Mouse (Mus musculus) T-cell, adult 2 months (primary cell): ENCODE measurements around the gene Rps9.
"Not testable (repeated sequence)": the region's sequence is repeated elsewhere in the genome, so short reads cannot be mapped to it uniquely, and the experiment has no call there.

Source experiments
- DNase-seq: peaks from one replicate; pipeline ENCODE4 v3.0.0; 2022; ENCODE audit warnings: low spot score

Gene Rps9

DNA sequence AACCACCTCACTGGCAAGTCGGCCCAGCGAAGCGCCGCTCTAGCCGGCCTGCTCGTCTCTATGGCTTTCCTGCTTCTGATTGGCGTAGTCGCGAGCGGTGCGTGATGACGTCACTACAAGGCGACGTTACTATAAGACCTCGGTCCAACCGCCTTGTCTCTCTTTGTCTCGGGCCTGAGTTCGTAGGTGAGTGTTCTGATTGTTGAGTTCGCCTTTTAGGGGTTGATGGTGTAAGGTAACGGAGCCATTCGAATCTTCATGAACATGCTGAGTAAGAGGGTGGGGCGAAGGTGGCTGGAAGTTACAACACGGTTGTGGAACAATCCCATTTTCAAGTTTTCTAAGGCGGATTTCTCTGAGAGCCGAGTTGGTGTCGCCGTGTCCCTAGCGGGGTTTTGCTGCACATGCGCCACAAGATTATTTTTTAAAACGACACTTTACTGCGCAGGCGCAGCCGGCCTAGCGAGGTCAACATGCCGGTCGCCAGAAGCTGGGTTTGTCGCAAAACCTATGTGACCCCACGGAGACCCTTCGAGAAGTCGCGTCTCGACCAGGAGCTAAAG lies at the start of gene Rps9:
TSS of gene Rps9 (plus strand) at position 115 of the 563 bp plus-strand sequence.
- peak; percentile 95 for DNase-seq

DNA sequence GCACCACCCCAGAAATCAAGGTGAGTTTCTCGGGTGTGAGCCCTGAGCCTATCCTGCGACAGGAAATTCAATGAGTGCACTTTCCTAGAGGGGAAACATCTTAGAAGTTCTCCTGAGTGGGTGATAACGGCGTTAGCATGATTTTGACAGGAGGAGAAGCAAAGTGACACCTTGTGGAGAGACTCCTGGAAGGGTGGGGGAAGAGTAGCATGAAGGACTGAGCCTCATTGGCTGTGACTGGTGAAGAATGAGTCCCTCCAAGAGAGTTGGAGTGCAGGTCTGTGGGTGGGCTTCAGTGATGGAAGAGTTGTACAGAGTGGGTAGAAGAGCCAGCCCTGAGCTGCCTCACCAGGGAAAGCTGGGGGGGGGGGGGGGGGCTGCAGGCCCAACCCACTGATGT lies 46.8 kb upstream of the Rps9 start:
- no peak for DNase-seq

DNA sequence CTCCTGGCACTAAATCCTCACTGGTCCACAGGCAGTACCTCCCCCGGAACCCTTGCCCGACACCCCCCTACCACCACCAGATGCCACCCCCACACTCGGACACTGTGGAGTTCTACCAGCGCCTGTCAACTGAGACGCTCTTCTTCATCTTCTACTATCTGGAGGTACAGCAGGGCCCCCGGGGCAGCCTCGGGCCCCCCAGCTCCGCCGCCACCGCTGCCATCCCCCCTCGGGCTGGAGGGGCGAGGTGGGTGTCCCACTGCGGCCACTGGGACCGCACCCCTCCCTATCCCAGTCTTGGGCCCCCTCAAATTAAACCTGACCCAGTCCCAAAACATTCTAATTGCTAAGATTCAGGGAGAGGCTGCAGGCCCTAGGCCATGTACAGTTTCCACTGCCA lies 45.2 kb upstream of the Rps9 start:
- no peak for DNase-seq

DNA sequence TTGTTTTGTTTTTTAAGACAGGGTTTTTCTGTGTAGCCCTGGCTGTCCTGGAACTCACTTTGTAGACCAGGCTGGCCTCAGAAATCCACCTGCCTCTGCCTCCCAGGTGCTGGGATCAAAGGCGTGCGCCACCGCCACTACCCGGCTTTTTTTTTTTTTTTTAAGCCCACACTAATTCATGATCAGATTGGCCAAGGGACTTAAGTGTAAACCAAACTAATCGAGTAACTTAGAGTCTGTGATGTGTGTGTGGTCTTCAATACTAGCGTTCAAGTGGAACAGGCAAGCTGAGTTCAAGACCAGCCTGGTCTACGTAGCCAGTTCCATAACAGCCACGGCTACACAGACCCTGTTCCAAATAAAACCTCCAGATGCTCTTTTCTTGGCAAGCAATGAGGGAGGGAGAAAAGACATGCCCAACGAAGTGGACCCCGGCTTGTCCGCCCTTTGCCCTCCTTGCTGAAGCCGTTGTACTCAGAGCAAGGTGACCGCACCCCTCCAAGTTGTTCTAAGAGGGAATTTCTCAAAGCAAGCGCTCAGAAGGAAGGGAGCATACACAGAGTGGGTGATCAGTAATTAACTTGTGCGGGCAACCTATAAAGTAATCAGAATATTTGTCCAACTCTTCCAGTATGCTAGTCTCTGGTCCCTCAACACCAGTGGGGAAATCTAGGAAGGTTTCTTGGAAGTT lies 39.1 kb upstream of the Rps9 start:
- no peak for DNase-seq

DNA sequence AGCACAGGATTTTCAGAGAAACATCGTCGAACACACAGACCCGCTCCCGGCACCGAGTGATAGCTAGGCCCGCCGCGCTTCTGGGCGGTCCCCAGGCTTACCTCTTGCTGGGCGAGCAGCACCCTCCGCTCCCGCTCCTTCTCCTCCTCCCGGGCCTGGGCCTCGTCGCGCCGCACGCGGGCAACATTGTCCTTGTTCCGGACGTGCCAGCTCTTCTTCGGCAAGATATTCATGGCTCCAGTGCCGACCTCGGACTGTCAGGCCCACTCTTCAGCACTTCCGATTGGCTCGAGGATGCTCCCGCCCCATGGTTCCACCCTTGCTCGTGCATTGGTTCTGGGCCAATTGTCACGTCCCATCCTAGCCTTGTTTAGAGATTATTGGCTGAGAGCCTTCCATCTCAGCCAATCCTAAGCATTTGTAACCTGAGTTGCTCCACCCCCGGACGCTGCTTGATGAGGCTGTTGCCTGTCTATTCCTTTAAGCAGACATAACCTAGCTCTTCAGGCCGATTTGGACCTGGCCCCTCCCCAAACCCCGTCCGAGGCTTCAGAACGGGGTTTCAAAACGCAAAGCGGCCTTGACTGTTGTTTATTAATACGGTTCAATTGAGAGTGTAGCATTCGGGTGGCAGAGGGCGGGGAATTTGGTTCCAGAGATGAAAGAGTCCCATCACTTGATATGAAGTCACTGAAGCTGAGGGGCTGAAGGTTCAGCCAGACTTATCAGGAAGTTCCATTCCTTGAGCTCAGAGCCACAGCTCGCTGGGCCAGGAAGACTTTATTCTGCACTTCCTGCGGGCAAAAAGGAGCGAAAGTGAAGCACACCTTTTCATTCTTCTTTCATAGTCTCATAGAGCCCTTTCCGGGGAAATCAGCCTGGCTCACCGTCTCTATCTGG lies 38.3 kb upstream of the Rps9 start, which contains the start of gene Leng1:
TSS of gene Leng1 (minus strand) at position 626 of the 900 bp plus-strand sequence.
- peak; percentile 95 for DNase-seq

DNA sequence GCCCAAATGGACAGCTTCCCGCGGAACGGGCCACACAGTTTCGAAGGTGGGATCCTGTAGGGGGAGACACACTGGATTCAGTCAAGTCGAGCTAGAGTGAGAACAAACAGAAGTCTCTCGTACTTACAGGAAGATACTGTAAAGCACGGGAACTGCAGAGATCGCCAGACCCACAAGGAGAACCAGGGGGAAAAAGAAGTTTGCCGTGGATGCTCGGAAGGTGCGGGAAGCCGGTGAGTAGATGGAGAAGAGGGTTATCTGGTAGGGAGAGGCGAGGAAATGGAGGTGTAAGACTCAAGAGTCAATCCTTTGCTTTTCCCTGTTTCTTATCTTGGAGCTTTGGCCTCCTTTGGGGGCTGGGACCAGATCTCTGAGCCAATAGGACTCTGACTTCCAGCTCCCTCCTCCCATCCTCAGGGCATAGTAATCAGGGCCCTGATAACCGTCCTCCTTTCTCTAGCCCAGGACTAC lies 36.8 kb upstream of the Rps9 start:
- no peak for DNase-seq

DNA sequence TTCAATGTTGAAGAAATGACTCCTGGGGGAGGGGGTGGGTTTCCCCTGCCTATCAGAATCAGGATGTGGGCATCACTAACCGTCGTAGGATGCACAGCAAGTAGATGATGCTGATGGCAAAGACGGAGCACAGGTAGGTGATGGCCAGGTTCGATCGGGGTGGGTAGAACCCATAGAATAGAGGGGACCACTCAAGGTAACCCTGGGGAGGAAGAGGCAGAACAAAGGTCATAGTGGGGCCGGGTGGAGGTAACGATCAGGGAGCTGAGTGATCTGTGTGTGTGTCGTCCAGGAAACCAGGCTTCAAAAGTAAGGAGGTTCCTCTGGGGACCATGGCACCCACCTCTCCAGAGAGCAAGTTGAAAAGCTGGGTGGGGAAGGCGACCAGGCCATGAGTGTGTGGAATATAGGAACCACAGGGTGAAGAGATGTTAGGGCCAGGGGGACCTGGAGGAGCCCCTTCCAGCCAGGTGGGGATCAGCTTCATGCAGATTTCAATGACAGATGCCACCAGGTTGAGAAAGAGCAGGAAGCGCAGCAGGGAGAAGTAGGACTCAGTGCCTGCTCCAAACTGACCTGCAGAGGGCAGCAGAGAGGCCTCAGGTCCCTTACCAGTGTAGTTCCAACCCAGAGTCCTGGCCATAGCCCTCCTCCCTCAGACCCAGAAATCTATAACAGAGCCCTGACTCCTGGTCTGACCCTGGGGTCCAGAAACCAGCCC lies 29.1 kb upstream of the Rps9 start:
- DNase-seq = peak; percentile 67

DNA sequence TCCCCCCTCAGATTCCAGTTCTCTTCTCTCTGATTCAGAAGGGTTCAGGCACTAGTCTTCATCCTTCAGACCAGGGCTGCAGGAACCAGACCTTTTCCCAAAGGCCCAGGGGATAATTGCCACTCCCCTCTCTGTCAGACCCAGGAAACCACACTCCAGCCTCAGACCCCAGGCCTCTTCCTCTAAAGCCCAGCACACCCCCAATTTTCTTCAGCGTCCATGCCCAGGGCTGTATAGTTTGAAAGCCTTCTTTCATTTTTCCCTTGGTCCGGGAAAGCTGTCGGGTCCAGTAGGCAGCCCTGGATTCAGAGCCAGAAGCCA lies 28.6 kb upstream of the Rps9 start:
- DNase-seq = no peak

DNA sequence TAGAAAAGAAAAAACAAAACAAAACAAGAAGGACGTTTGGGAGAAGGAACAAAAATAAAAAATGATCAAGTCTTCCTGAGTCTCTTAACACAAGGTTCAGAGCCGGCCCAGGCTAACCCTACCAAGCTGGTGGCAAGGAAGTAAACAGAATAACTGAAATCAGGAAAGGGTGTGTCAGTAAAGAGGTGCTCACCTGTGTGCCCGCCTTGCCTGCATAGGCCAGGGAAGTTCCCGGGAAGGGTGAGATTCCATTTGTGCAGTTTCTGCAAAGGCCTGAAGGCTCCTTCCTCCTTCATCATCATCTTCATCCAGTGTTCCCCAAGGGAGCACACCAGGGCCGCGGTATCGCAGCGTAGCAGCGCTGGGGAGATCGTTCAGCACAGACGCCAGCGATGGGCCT lies 27.4 kb upstream of the Rps9 start:
- DNase-seq = no peak

DNA sequence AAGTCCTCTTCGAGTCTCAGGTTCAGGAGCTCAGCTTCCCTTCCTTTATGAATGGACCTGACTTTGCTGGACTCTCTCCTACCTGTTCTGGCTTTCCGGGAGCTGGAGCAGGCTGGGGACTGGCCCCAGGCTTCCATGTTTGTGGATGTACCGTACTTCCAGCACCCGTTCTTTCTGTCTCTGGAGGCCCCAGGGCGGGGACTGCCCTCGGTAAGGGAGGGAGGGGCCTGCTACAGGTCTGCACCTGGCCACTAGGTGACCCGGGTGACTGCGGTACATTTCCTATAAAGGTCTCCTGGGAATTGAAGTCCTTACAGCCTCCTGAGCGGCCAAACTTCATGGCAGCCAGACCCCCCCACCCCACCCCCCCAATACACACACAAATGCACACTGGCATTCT lies 26.5 kb upstream of the Rps9 start, which contains the start of gene Tmc4:
TSS of gene Tmc4 (minus strand) at position 212 of the 400 bp plus-strand sequence.
- DNase-seq = no peak

DNA sequence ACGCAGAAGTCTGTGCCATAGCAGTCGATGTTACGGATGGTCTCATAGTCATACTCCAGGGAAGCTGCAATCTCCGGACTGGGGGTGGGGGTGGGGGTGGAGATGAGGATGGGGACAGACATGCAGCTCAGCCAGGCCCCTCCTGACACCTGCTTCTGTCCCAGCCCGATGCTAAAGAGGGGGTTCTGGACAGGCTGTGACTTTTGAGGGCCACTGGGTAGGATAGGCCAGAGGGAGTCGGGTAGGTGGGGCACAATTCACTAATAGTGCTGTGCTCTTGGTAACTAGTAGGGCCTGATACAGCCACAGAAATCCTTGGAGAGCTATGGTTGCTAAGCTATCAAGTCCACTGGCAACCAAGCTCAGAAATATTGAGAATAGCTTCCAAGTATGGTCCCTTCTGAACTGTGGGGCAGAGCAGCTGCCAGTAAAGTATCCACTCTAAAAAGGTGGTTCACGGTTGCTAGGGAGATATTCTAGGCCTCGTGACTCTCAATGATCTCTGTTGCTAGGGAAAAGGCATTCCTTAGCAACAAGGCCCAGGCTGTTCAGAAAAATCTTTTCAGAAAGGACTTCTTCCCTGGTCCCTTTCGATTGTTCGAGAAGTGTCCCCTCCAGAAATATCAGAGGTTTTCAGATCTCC lies 19.8 kb upstream of the Rps9 start:
- no peak for DNase-seq

DNA sequence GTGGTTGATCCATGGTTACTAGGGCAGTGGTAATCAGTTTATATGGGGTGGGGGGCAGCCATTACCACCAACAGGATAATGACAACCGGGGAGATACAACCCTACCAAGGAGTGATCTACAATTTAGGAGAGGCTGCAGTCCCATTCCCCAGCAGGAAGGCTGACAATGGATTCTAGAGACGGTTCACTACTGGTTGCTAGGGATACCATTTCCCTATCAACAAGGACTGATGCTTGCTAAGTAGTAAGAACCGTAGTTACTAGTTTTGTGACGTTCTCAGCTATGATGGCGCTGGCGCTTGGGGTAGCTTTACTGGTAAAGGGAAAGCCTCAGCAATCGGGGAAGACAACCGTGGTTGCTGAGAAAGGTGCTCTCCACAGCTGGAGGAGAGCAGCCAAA lies 19.1 kb upstream of the Rps9 start:
- DNase-seq = no peak

DNA sequence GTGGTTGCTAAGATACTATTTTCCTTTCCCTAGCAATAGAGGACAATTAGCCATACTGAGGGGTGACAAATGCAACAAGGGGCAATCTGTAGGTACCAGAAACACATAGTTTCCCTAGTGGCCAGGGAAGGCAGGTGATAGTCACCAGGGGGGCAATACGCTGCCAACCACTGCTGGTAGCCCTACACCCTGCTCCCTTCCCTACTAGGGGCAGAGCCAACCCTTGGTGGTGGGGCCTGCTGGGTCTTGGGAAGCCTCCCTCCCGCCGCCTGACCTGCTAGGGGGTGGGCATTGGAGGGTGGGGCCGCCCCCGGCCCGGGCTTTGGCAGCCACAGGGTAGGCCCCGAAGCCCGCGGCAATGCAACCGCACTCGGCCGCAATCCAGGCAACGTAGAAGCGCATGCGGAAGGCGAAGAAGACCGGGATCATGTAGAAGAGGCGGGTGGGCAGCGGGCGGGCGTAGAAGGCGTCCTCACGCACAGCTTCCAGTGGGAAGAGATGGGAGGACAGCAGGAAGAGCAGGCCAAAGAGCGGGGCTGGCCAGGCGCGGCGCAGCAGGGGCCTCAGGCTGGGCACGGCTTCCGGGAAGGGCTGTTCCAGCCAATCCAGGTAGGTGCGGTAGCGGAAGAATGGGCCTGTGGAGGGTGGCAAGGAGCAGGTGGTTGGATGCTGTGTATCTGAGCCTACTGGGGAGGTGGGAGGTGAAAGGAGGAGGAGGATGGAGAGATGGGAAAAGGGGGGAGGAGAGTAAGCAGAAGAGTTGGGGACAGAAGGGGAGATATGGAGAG lies 18.2 kb upstream of the Rps9 start:
- DNase-seq = no peak

DNA sequence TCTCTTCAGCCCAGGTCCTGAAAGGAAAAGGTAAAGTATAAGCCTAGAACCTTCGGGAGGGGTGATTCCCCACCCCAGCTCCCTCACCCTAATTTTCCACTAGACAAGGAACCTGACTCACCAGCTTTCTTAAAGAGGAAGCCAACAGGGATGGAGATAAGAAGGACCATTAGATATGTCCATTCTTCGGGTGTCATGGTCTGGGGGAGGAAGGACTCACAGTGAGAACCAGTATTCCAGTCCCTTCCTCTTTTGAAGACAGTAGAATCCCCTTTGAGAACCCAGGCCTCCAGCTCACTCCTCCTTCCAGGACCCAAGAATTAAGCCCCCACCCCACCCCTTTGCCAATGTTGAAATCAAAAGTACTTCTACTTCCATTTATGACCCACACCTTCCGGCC lies 11.9 kb upstream of the Rps9 start:
- no peak for DNase-seq

DNA sequence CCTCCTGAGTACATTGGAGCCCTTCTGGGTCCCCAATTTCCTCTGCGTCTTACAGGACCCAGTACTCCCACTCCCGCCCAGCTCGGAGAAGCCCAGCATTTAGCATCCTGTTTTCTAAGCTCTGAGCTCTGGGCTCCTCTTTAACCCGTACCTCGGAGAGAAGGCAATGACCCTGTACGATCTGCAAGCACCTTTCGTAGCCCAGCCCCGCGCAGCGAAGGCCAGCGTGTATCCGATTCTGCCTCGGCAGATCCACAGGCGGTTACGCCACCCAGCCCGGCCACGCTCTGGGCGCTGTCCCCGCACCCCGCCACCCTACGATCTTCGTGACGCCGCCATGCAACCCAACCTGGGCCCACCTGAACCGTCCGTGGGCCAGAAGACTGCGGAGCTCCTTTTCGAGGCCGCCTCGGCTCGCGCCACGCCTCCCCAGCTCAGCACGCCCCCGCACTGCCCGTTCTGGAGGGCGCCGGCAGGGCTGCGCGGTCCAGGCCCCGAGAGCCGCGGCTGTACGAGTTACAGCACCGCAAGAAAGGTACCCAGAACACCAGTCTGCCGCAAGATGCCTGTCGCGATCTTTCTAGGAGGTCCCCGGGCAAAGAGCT lies 11.3 kb upstream of the Rps9 start, which contains the start of gene Tsen34:
TSS of gene Tsen34 (plus strand) at position 482 of the 605 bp plus-strand sequence.
- no peak for DNase-seq

DNA sequence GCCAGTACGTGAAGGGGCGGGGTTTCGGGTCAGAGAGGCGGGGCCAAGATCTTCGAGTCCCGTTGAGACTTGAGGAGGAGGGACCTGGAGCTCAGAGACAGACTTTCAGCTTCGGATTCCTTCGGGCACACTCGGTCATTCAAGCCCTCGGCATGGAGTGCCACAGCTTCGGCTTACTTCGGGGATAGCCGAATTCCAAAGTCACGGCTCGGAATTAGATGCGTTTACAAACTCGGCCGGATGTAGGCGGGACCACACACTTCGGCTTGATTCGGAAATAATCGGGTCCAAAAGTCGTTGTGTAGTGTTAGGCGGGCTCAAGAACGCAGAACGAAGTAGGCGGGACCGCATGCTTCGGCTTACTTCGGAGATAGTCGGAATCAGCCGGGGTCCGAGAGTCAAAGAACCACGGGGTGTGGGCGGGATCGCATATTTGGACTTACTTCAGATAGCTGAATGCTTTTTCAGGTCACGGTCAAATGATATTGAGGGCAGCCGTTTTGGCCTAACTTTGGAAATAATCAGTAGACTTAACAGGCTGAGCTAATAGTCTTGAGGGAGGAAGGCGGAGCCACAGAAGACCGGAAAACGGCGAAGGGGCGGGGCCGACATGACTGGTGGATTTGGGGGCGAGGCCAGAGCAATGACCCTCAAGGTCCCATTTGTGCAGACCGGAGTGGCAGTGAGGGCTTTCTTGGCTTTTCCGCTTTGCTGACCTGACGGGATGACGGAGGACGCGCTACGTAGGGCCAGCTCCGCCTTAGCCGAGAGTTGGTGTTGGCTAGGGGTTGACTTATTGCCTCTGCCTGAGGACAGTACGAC lies 10.6 kb upstream of the Rps9 start, which contains the start of gene Mboat7:
TSS of gene Mboat7 (minus strand) at position 537 of the 822 bp plus-strand sequence.
- peak; percentile 97 for DNase-seq

DNA sequence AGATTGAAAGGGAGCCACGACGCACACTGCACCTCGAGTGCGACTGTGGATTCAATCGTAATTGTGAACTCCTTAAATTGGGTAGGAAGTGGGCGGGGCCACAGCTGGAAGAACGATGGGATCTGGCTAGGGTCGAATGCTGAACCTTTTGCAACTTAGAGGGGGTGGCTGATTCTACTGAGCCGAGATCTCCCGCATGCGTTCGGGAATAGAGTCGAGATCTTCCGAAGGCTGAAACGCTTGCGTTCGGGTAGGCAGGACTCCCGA lies 10.1 kb upstream of the Rps9 start:
- no peak for DNase-seq

DNA sequence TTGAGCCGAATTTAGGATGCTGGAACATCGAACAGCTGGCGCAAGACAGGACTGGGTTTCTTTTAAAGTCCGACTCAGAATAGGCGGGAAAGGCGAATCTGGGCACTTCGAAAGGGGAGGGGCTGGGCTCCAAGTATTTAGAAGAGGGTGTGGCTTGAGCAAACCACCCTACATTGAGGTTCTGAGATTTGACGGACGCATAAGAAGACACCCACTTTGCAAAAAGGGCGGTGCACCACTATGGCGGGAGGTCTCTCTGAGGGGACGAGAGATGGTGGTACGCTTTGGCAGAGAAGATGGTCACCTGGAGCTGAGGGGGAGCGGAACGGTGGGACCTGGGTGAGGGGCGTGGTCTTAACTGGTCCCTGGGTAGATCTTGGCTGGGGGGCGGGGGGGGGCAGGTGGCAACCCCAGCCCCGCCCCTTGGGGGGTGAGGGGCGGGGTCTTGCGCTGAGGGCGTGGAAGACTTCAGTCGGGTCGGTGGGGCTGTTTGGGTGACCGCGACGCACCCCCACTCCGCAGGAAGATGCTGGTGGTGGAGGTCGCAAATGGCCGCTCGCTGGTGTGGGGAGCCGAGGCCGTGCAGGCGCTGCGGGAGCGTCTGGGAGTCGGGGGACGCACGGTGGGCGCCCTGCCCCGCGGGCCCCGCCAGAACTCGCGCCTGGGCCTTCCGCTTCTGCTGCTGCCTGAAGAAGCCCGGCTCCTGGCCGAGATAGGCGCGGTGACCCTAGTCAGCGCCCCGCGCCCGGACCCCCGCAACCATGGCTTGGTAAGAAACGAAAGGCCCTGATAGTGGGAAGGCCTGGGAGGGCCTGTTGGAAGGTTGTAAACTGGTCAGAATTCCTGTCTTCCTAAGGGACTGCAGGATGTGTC lies 9.5 kb upstream of the Rps9 start:
- peak; percentile 67 for DNase-seq

DNA sequence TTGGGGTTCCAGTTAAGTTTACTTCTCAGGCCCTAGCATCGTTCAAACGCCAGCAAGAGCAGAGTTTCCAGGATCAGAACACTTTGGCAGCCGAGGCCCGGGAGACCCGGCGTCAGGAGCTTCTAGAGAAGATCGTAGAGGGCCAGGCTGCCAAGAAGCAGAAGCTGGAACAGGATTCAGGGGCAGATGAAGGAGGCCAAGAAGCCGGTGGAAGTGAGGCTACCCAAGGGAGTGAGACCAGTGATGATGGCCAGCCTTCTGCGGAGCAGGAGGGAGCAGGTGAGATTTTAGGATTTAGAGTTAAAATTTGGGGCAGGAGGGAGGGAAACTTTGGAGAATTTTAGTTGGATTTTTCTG lies 8.9 kb upstream of the Rps9 start:
- not testable (repeated sequence) for DNase-seq
